Mouse (Mus musculus) lung, postnatal 0 days (tissue): ENCODE data around the gene Serpine2. TPM values are rescaled to one million over a fixed set of nuclear protein-coding genes. Genes with fewer than 3 reads are reported as not detected.

Experiments used
- ATAC-seq: fragments of 200-750 bp; cut with Nextera tagmentation; 2 replicates; pipeline ENCODE4 v1.8.0; 2017; ENCODE audit warnings: moderate library complexity
- DNase-seq: peaks from one replicate; pipeline ENCODE4 v3.0.0-alpha.2; 2016; ENCODE audit warnings: low spot score
- H3K27ac ChIP-seq: fragments of 300-500 bp; sonication (generic); 2 replicates; pipeline ENCODE4 v1.5.1; 2014; ENCODE audit warnings: antibody characterized with exemption, mild to moderate bottlenecking, low read length, mixed read lengths
- H3K27me3 ChIP-seq: fragments of 300-500 bp; sonication (generic); replicated peaks from 2 replicates; pipeline ENCODE4 v1.6.1; 2014; ENCODE audit warnings: low read length, mixed read lengths; ENCODE audit not compliant: insufficient read depth
- H3K36me3 ChIP-seq: fragments of 300-500 bp; sonication (generic); 2 replicates; pipeline ENCODE4 v1.6.1; 2014; ENCODE audit warnings: low read length, mixed read lengths; ENCODE audit not compliant: insufficient read depth
- H3K4me1 ChIP-seq: fragments of 300-500 bp; sonication (generic); 2 replicates; pipeline ENCODE4 v1.6.1; 2014; ENCODE audit warnings: antibody characterized with exemption, low read depth, low read length, mixed read lengths; ENCODE audit not compliant: insufficient read depth
- H3K4me2 ChIP-seq: fragments of 300-500 bp; sonication (generic); replicated peaks from 2 replicates; pipeline ENCODE4 v1.6.1; 2014; ENCODE audit warnings: low read depth, mild to moderate bottlenecking, low read length, moderate library complexity, mixed read lengths
- H3K4me3 ChIP-seq: fragments of 300-500 bp; sonication (generic); 2 replicates; pipeline ENCODE4 v1.5.1; 2014; ENCODE audit warnings: low read depth, low read length
- H3K9ac ChIP-seq: fragments of 300-500 bp; sonication (generic); replicated peaks from 2 replicates; pipeline ENCODE4 v1.6.1; 2014; ENCODE audit warnings: low read depth, mild to moderate bottlenecking
- H3K9me3 ChIP-seq: fragments of 300-500 bp; sonication (generic); 2 replicates; pipeline ENCODE4 v1.6.1; 2016; ENCODE audit warnings: low read length, mixed read lengths
- CTCF ChIP-seq: IDR thresholded peaks from 2 replicates; pipeline ENCODE4 v1.5.1; 2016; ENCODE audit warnings: antibody characterized with exemption, mild to moderate bottlenecking
- EP300 ChIP-seq: IDR thresholded peaks from 2 replicates; pipeline ENCODE4 v1.6.1; 2016; ENCODE audit warnings: antibody characterized with exemption, mild to moderate bottlenecking, control low read depth
- WGBS: fragments of 180-500 bp; shearing (Covaris S2); extraction: QIAGEN DNeasy Blood & Tissue Kit; methylation state at CpG from one replicate; pipeline ENCODE4 v1.1.7; 2014; 5-methylcytosine and 5-hydroxymethylcytosine counted together
- polyA plus RNA-seq: library from polyadenylated mRNA; unstranded; fragments of >200 nt; fragmentation: Nextera tagmentation; extraction: Ambion mirVana; gene quantifications from 2 replicates; pipeline ENCODE4 v1.2.1, GENCODE M21; 2015

The Serpine2 gene
- polyA plus RNA-seq, 1 experiment from 2014 or later: 271 TPM

DNA sequence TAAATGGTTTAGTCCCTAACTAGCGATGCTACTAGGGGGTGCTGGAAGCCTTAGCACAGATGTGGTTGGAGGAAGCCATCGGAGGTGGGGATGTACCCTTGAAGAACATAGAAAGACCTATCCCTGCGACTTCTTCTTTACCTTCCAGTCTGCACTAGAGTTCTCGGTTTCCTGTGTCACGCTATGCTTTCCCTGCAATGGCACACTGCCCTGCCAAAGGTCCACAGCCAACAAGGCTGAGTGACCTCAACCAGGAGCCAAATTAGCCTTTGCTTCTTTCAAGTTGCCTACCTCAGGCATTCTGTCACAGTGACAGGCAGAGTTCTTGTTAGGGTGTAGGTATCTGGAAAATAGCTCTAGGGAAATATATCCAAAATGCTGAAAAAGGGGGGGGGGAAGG lies 104.6 kb downstream of the Serpine2 start:
- H3K27me3 ChIP-seq: no peaks in the 10 kb centered on the region
- TF ChIP-seq EP300: no peak
- no peak for TF ChIP-seq CTCF
- no peak for ATAC-seq
- H3K36me3 ChIP-seq: no peaks in the 10 kb centered on the region
- H3K27ac ChIP-seq: no peak overlapping the region
- H3K9me3 ChIP-seq: no peaks in the 10 kb centered on the region
- no peak overlapping the region for H3K9ac ChIP-seq
- WGBS: 81% methylated on average over 5 of the region's 5 CpGs
- H3K4me1 ChIP-seq: peaks cover 23% of the 10 kb centered on the region
- H3K4me2 ChIP-seq: no peak overlapping the region
- DNase-seq: no peak
- H3K4me3 ChIP-seq: no peak overlapping the region

DNA sequence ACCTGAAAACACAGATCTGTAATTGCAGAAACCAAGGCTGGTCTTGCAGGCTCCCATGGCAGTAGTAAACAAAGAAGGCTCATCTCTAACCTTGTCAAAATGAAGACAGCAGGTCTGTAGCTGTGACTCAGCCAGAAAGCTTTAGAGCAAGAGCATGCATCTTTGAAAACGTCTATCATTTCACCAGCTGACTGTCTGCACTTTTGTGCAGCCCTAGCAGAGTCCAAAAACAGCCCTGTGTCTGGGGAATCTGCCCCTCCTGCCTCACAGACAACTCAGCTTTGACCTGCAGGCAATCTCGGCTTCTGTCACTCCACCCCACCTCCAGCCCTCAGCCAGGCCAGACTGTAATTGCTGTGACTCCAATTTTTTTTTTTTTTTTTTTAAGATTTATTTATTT lies 105.6 kb downstream of the Serpine2 start:
- 61% methylated on average over 2 of the region's 2 CpGs for WGBS

DNA sequence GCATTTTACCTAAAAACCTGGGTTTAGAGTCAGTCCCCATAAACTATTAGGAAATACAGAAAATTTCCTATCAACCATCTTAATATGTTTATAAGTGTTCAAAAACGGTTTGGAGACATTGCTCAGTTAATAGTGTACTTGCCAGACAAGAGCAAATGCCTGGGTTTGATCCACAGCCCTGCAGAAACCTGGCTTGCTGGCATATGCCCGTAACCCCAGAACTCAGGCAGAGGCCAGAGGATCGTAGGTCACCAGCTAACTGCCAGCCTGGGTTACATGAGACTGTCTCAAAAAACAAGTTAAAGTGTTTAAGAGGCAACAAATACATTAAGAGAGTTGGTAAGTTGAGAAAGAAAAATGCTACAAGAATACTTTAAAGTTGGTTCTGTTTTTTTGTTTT lies 106.0 kb downstream of the Serpine2 start:
- no peaks in the 10 kb centered on the region for H3K36me3 ChIP-seq
- 87% methylated on average over 3 of the region's 3 CpGs for WGBS
- ATAC-seq (no peak), DNase-seq (no peak)
- no peak overlapping the region for H3K27ac ChIP-seq
- H3K4me1 ChIP-seq: peaks cover 19% of the 10 kb centered on the region; the same call in 1 of the 2 replicates
- H3K9me3 ChIP-seq: no peaks in the 10 kb centered on the region
- no peaks in the 10 kb centered on the region for H3K27me3 ChIP-seq
- no peak overlapping the region for H3K9ac ChIP-seq
- TF ChIP-seq CTCF: no peak
- TF ChIP-seq EP300: no peak
- no peak overlapping the region for H3K4me3 ChIP-seq
- no peak overlapping the region for H3K4me2 ChIP-seq

More for the DNA sequence above, 105.6 kb downstream of the Serpine2 start:
- TF ChIP-seq CTCF (no peak), EP300 (no peak)
- H3K9ac ChIP-seq: no peak overlapping the region
- H3K27me3 ChIP-seq: no peaks in the 10 kb centered on the region
- DNase-seq (no peak), ATAC-seq (no peak)
- no peaks in the 10 kb centered on the region for H3K36me3 ChIP-seq
- peaks cover 21% of the 10 kb centered on the region; the same call in 1 of the 2 replicates for H3K4me1 ChIP-seq
- H3K9me3 ChIP-seq: no peaks in the 10 kb centered on the region
- no peak overlapping the region for H3K4me2 ChIP-seq
- H3K27ac ChIP-seq: no peak overlapping the region
- no peak overlapping the region for H3K4me3 ChIP-seq

DNA sequence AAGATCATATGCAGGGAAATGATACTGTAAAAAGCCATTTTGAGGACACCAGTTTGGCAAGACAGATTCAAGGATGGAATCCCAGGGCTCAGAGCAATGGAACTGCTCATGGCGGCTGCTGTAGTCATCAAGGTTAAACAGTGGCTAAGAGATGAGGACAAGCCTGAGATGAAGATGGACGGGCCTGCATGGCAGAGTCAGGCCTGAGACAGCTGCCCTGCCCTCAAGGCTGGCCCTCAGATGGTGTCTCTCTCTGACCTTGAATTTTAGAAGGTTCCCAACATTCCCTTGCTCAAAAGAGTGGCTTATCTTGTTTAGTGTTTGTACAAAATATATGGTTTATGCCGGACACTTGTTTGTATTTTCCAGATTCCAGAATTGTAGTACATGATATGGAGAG lies 107.5 kb downstream of the Serpine2 start:
- H3K27ac ChIP-seq: peak overlapping the region; percentile 34
- peaks cover 15% of the 10 kb centered on the region; the same call in 1 of the 2 replicates for H3K4me1 ChIP-seq
- H3K36me3 ChIP-seq: no peaks in the 10 kb centered on the region
- DNase-seq (no peak), ATAC-seq (no peak)
- no peak overlapping the region for H3K4me3 ChIP-seq
- 81% methylated on average over 3 of the region's 3 CpGs for WGBS
- no peak overlapping the region for H3K4me2 ChIP-seq
- TF ChIP-seq EP300: no peak
- no peak for TF ChIP-seq CTCF
- no peaks in the 10 kb centered on the region for H3K27me3 ChIP-seq
- no peaks in the 10 kb centered on the region for H3K9me3 ChIP-seq
- no peak overlapping the region for H3K9ac ChIP-seq

DNA sequence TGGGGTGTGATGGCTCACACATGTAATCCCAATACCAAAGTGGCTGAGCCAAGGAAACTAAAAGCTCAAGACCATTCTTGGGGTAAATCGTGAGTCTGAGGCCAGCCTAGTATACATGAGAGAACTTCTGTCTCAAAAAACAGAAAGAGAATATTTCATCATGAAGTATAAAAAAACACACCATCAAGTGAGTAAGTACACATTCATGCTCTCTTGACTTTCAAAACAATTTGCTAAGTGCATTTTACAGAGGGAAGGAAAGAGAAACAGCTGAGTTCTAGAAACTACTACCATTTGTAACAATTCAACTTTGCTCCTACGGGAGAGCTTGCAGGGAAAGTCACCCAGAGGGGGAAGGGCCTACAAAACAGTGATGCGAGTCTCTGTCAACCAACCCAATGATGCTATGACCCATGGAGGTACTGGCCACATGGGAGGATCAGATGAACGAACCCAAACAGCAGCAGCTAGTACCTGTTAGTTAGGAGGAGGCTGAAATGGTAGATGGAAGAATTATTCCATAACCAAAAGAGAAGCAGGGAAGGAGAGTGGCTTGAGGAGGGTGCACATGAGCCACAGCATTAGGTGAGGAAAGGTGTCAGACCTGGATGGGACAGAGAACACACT lies 108.2 kb downstream of the Serpine2 start:
- ATAC-seq: peak; percentile 48
- TF ChIP-seq EP300: peak; percentile 83
- TF ChIP-seq CTCF: no peak
- WGBS: 57% methylated on average over 4 of the region's 4 CpGs

DNA sequence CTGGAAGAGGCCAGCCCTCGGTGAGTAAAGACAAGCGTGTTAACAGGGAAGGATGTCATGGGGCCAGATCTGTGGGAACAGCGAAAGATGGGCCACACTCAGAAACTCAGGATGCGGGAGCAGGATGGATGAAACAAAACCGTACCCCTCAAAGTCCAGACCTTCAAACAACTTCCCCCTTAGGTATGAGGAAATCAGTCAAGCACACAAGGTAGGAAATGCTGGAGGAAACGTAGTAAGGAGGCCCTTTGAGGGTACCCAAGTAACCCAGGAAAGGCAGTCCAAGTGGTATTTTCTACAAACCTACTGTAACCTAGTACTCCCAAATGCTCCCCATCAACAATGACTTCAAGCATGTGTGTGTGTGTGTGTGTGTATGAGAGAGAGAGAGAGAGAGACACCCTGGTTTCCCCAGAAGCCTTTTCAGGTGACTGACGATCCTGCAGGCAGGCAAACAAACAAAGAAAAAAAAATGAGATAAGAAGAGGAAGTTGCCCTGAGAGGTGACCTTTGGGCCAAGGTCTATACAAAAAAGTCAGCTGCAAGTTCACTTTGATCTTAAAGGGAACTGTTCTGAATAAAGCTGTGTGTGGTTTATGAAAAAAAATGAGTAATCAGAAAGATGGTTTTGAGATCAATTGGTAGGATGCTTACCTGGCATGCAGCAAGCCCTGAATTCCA lies 108.8 kb downstream of the Serpine2 start:
- peak overlapping the region; percentile 81 for H3K27ac ChIP-seq
- H3K4me1 ChIP-seq: peaks cover 15% of the 10 kb centered on the region; the same call in 1 of the 2 replicates
- no peak overlapping the region for H3K9ac ChIP-seq
- WGBS: 54% methylated on average over 7 of the region's 7 CpGs
- no peaks in the 10 kb centered on the region for H3K9me3 ChIP-seq
- no peak for TF ChIP-seq CTCF
- TF ChIP-seq EP300: no peak
- DNase-seq (peak; percentile 31), ATAC-seq (no peak)
- H3K4me3 ChIP-seq: no peak overlapping the region
- no peaks in the 10 kb centered on the region for H3K27me3 ChIP-seq
- no peak overlapping the region for H3K4me2 ChIP-seq
- no peaks in the 10 kb centered on the region for H3K36me3 ChIP-seq

More for the DNA sequence above, 108.2 kb downstream of the Serpine2 start:
- Histone ChIP-seq H3K27me3 (no peaks in the 10 kb centered on the region), H3K4me3 (no peak overlapping the region), H3K9ac (no peak overlapping the region), H3K4me2 (no peak overlapping the region), H3K36me3 (no peaks in the 10 kb centered on the region), H3K27ac (peak overlapping the region; percentile 81), H3K9me3 (no peaks in the 10 kb centered on the region), H3K4me1 (peaks cover 15% of the 10 kb centered on the region; the same call in 1 of the 2 replicates)
- peak; percentile 79 for DNase-seq
